Mouse (Mus musculus) urinary bladder, adult 18-20 months (tissue): Measurements from ENCODE around the gene Schip1.

Source experiments
- DNase-seq, 2 experiments: peaks; one replicate each; pipeline ENCODE4 v3.0.0; 2022; ENCODE audit warnings: low spot score in 2 of 2, mixed read lengths in 2 of 2

The Schip1 gene

DNA sequence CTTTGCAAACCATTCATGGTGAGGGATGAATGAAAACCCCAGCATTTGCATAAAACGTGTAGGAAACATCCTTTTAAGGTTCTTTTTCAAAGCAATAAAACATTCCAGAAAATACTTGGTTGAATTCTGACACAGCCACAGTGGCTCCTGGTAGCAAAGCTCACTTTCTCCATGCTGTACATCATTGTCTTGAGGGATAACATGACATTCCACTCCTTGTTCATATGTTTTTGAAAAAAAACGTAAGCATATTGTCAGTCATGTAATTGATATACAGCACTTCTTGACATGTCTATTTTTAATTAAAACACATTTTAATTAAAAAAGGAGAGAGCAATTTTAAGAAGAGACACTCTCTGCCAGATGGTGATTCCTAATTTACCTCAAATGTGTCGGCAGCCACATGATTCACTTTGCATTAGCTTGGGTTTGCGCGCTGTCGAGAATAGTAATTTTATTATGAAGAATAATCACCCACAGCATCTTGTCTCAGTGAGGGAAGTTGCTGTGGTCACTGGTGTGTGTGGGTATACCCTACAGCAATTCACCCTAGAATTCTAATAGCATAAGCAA lies 61.8 kb downstream of the Schip1 start:
- DNase-seq, result no peak

GRCm38 (mm10) chr3:68130386-68130785 lies 65.8 kb downstream of the Schip1 start:
- DNase-seq, result no peak

- DNase-seq, result no peak
These were observed 74.4 kb downstream of the Schip1 start for GRCm38 (mm10) chr3:68138833-68139627.

- no peak for DNase-seq
These were observed 86.1 kb downstream of the Schip1 start for GRCm38 (mm10) chr3:68150688-68151087.

- DNase-seq, result no peak
These were observed 95.6 kb downstream of the Schip1 start for GRCm38 (mm10) chr3:68160175-68160574.

GRCm38 (mm10) chr3:68160760-68161159 lies 96.2 kb downstream of the Schip1 start:
- DNase-seq, result no peak

DNA sequence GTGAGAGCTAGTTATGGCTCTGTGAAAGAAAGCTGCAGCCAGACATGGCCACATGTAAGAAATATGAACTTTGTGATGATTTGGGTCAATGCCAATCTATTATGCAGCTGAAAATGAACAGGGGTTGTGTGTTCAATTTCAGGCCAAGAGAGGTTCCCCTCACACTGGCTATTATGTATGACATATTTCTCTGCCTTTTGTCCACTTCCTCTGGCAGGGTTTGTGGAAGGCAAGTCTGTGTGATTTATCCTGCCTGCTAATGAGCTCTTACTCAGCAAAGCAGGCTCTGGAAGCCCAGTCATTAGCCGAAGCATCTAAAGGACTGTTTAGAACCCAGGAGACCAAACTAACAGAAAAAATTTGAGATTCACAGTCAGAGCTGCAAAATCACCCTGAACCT lies 113.6 kb downstream of the Schip1 start:
- no peak for DNase-seq

GRCm38 (mm10) chr3:68187471-68187870 lies 122.9 kb downstream of the Schip1 start:
- no peak for DNase-seq

DNA sequence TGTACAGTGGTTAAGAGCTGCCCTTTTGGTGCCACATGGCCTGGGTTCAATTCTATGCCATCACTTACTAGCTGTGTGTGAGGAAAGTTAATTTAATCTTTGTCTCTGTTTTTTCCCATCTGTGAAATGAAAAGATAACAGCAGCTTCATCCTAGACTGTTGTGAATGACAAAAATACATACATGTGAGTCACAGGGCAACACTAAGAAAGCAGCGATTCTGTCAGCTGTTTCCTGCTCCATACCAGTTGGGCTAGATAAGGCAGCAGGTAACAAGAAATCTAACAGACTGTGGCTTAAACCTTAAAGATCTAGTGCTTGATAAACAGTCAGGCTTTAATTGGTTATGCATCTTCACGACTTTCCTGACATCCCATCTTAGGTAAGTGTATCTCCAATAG lies 124.5 kb downstream of the Schip1 start:
- DNase-seq, result no peak

DNA sequence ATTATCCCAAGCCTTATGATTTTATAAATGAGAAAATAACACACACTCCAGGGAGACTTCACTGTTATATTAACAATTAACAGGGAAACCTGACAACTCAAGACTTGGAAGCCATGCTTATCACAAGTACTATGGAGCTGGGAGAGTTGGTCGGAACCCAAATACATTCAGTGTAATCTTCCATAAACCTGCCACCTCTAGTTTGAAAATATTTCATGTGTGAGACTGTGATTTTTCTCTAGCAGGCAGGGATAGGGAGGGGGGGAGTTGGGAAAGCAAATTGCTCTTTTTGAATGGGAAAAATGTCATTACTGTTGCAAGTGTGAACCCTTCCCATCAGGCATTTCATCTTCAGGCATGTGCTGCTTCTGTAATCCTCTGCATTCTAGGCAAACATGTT lies 132.3 kb downstream of the Schip1 start:
- no peak for DNase-seq

- DNase-seq, result no peak
These were observed 136.6 kb downstream of the Schip1 start for GRCm38 (mm10) chr3:68201214-68201613.

GRCm38 (mm10) chr3:68202162-68202902 lies 137.7 kb downstream of the Schip1 start:
- DNase-seq, result no peak

- no peak for DNase-seq
These were observed 139.4 kb downstream of the Schip1 start for GRCm38 (mm10) chr3:68203934-68204467.

GRCm38 (mm10) chr3:68210422-68210821 lies 145.8 kb downstream of the Schip1 start:
- no peak for DNase-seq

GRCm38 (mm10) chr3:68221452-68221851 lies 156.8 kb downstream of the Schip1 start:
- DNase-seq, result no peak

- no peak for DNase-seq
These were observed 175.3 kb downstream of the Schip1 start for GRCm38 (mm10) chr3:68239887-68240286.

DNA sequence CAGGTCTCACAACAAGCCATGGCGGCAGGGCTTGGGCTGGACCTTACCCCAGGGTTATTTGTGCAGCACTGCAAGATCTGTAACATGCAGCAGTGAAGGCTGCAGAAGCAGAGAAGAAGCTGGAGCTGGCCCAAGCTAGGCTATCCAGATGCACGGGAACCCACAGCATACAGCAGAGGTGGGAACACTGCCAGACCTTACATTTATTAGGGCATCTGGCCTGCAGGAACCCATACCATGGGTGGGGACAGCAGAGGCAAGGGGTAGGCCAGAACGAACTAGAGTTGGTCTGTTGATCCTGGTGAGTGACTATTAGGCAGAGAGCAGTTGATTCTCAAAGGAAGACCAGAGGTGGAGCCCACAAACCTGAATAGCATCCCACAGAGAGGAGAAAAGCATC lies 178.6 kb downstream of the Schip1 start:
- no peak for DNase-seq

DNA sequence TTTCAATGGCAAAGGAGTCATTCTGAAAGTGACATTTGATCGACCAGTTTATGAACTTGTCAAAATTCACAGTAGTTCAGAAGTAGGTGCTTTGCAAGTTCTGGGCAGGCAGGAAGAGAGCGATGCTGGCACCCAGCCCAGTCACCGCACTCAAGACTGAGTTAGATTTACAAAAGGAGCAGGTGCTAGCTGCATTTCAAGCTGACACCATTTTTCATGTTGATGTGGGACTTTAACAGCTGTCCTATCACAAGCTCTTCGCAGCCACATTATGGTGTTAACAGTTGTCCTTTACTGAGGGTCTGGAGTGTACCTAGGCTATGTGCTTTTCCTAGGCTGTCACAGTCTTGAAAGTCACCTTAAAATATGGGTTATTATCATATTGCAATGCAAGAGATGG lies 181.6 kb downstream of the Schip1 start:
- DNase-seq, result no peak

DNA sequence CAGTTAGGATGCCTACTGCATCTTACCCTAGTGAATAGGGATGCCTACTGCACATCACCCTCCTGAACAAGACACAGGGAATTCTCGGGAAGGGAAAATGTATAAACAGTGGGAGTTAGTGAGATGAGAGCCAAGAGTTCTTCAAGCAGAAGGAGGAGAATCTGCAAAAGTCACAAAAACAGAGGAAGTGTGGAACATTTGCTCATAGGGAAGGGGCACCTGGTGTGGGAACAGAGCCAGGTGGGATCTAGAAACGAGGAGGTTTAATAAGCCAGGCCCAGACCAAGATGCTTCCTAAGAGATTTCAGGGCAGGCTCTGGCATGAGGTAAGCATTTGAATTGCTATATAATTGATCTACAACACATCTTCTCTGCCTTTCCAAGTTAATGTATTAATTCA lies 186.0 kb downstream of the Schip1 start:
- no peak for DNase-seq

- no peak for DNase-seq
These were observed 187.7 kb downstream of the Schip1 start for GRCm38 (mm10) chr3:68252335-68252734.

DNA sequence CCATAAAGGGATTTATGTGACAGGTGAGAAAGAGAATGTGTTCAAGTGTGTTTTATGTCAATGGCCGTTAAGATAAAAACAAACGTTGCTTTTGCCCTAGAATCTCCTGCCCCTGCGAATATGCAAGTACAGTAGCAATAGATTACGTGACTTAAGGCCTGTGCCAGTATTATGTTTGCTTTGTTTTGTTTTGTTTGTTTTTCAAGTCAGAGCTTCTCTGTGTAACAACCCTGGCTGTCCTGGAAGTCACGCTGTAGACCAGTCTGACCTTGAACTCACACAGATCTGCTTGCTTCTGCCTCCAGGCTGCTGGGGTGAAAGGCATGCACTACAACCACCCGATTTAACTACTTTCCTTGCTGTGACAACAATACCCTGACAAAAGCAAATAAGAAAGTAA lies 197.7 kb downstream of the Schip1 start:
- no peak for DNase-seq

- no peak for DNase-seq
These were observed 203.3 kb downstream of the Schip1 start for GRCm38 (mm10) chr3:68267905-68268304.

GRCm38 (mm10) chr3:68269251-68269650 lies 204.6 kb downstream of the Schip1 start:
- no peak for DNase-seq
